ENCODE assay signal across 8 mouse cellular contexts in genomic region chr7:118116787-118117538, GRCm38 (mm10). TPM values are rescaled to one million over a fixed set of nuclear protein-coding genes. Genes with fewer than 3 reads are reported as not detected.
DNase-seq lines count a peak whose midpoint lies in the region; ATAC-seq and TF ChIP-seq lines count a peak whose summit lies in the region.

No protein-coding gene starts in this region.

- no peaks in the 10 kb centered on the region for H3K27me3 ChIP-seq in heart, embryonic 13.5 days (replicated peaks)
- H3K27me3 ChIP-seq in MEL (ENCODE audit: control insufficient read depth in 1 of 2, insufficient read depth in 2 of 2, low read length in 2 of 2), result no peaks in the 10 kb centered on the region
- no peaks in the 10 kb centered on the region for H3K27me3 ChIP-seq in hindbrain, embryonic 14.5 days (ENCODE audit: control insufficient read depth, insufficient read depth, low read length)
- H3K27me3 ChIP-seq in midbrain, embryonic 13.5 days, result no peaks in the 10 kb centered on the region

- peak overlapping the region; percentile 85 for H3K9ac ChIP-seq in heart, embryonic 13.5 days
- no peak overlapping the region for H3K9ac ChIP-seq in MEL (ENCODE audit: control insufficient read depth, low read depth, low read length, poor library complexity, severe bottlenecking)
- H3K9ac ChIP-seq in hindbrain, embryonic 14.5 days, result peak overlapping the region; percentile 59; the same call in 1 of the 2 replicates
- H3K9ac ChIP-seq in midbrain, embryonic 13.5 days (replicated peaks), result peak overlapping the region; percentile 63; the same call in 1 of the 2 replicates

- no peak for ATAC-seq in heart, embryonic 13.5 days (ENCODE audit: extremely low read depth, insufficient number of reproducible peaks, low FRiP score, low TSS enrichment)
- ATAC-seq in hindbrain, embryonic 14.5 days (ENCODE audit: low FRiP score), result no peak
- ATAC-seq in midbrain, embryonic 13.5 days, result no peak
- ATAC-seq in inflammation-experienced regulatory T-cells, adult 6 months, result no peak

- no peak for TF ChIP-seq POLR2A in MEL (IDR thresholded peaks at IDR 0.05; ENCODE audit: control insufficient read depth in 1 of 2, insufficient read depth in 1 of 2, low read depth in 1 of 2, low read length in 2 of 2, poor library complexity in 1 of 2)

- H3K79me2 ChIP-seq in MEL (ENCODE audit: control insufficient read depth, insufficient read depth, low read length, poor library complexity), result peaks cover 43% of the 10 kb centered on the region

- peak overlapping the region; percentile 5 for H3K27ac ChIP-seq in heart, embryonic 13.5 days (replicated peaks)
- peak overlapping the region; percentile 88 for H3K27ac ChIP-seq in MEL (ENCODE audit: control insufficient read depth, low read depth, low read length)
- H3K27ac ChIP-seq in hindbrain, embryonic 14.5 days, result peak overlapping the region; percentile 89; the same call in 1 of the 2 replicates
- H3K27ac ChIP-seq in midbrain, embryonic 13.5 days, result peak overlapping the region; percentile 51; the same call in 1 of the 2 replicates

- H3K4me2 ChIP-seq in heart, embryonic 13.5 days, result peak overlapping the region; percentile 98
- H3K4me2 ChIP-seq in hindbrain, embryonic 14.5 days (replicated peaks), result peak overlapping the region; percentile 97
- peak overlapping the region; percentile 63 for H3K4me2 ChIP-seq in midbrain, embryonic 13.5 days (replicated peaks)

- TF ChIP-seq CTCF in MEL (IDR thresholded peaks at IDR 0.05 in 2 of 3, conservative IDR thresholded peaks at IDR 0.05 in 1 of 3; ENCODE audit: control insufficient read depth in 1 of 3, insufficient read depth in 1 of 3, low read depth in 2 of 3, low read length in 3 of 3, poor library complexity in 1 of 3, severe bottlenecking in 1 of 3), result no peak

- no peak for TF ChIP-seq RAD21 in MEL (IDR thresholded peaks at IDR 0.05; ENCODE audit: low read depth, low read length)

- H3K9me3 ChIP-seq in heart, embryonic 13.5 days, result no peaks in the 10 kb centered on the region
- H3K9me3 ChIP-seq in MEL (replicated peaks; ENCODE audit: insufficient read depth, low read length), result no peaks in the 10 kb centered on the region
- H3K9me3 ChIP-seq in hindbrain, embryonic 14.5 days (ENCODE audit: control insufficient read depth, low read length), result no peaks in the 10 kb centered on the region
- no peaks in the 10 kb centered on the region for H3K9me3 ChIP-seq in midbrain, embryonic 13.5 days

- 12% methylated on average over 8 of the region's 8 CpGs for WGBS in heart, embryonic 13.5 days
- 18% methylated on average over 8 of the region's 8 CpGs for WGBS in hindbrain, embryonic 14.5 days
- WGBS in midbrain, embryonic 13.5 days, result 22% methylated on average over 8 of the region's 8 CpGs

- peak overlapping the region; percentile 86 for H3K4me3 ChIP-seq in heart, embryonic 13.5 days
- no peak overlapping the region for H3K4me3 ChIP-seq in MEL (ENCODE audit: control insufficient read depth in 1 of 2, insufficient read depth in 1 of 2, low read depth in 2 of 2, low read length in 2 of 2)
- peak overlapping the region; percentile 89 for H3K4me3 ChIP-seq in hindbrain, embryonic 14.5 days (replicated peaks; ENCODE audit: low read length)
- peak overlapping the region; percentile 98 for H3K4me3 ChIP-seq in midbrain, embryonic 13.5 days (replicated peaks)

- no peak for DNase-seq in heart, adult 18-20 months
- DNase-seq in MEL (ENCODE audit: low read depth, low spot score), result peak; percentile 93
- DNase-seq in hindbrain, embryonic 14.5 days (ENCODE audit: low spot score), result no peak
- DNase-seq in adrenal gland, postnatal 36 days, result no peak
- no peak for DNase-seq in layer of hippocampus, adult 9-10 months (ENCODE audit: low spot score)

- peaks cover 72% of the 10 kb centered on the region for H3K36me3 ChIP-seq in heart, embryonic 13.5 days
- peaks cover 24 to 49% of the 10 kb centered on the region in 2 experiments for H3K36me3 ChIP-seq in MEL (ENCODE audit: control insufficient read depth in 1 of 2, insufficient read depth in 2 of 2, low read length in 2 of 2)
- H3K36me3 ChIP-seq in hindbrain, embryonic 14.5 days (replicated peaks; ENCODE audit: control insufficient read depth, insufficient read depth), result peaks cover 69% of the 10 kb centered on the region
- H3K36me3 ChIP-seq in midbrain, embryonic 13.5 days, result peaks cover 62% of the 10 kb centered on the region

- TF ChIP-seq EP300 in MEL (IDR thresholded peaks at IDR 0.05; ENCODE audit: low read depth in 1 of 2, low read length in 2 of 2), result no peak

- H3K4me1 ChIP-seq in heart, embryonic 13.5 days, result peaks cover 33% of the 10 kb centered on the region
- peaks cover 15 to 22% of the 10 kb centered on the region in 2 experiments for H3K4me1 ChIP-seq in MEL (ENCODE audit: control insufficient read depth in 1 of 2, insufficient read depth in 2 of 2, low read length in 2 of 2)
- peaks cover 24% of the 10 kb centered on the region for H3K4me1 ChIP-seq in hindbrain, embryonic 14.5 days (replicated peaks; ENCODE audit: control insufficient read depth, insufficient read depth, low read length)
- peaks cover 40% of the 10 kb centered on the region for H3K4me1 ChIP-seq in midbrain, embryonic 13.5 days (replicated peaks)

TF ChIP-seq in MEL, 35 proteins besides CTCF, POLR2A, EP300 and RAD21:
- TF ChIP-seq SMC3 (IDR thresholded peaks at IDR 0.05; ENCODE audit: low read depth, low read length) (no peak), E2F4 (IDR thresholded peaks at IDR 0.05; ENCODE audit: borderline replicate concordance, low read depth, low read length) (no peak), MAZ (IDR thresholded peaks at IDR 0.05; ENCODE audit: low read depth, low read length) (no peak), KAT2A (conservative IDR thresholded peaks at IDR 0.05; ENCODE audit: low read depth, low read length) (no peak), POLR2AphosphoS2 (IDR thresholded peaks at IDR 0.05; ENCODE audit: low read length) (no peak), HCFC1 (IDR thresholded peaks at IDR 0.05; ENCODE audit: low read depth, low read length) (no peak), TBP (IDR thresholded peaks at IDR 0.05; ENCODE audit: low read depth, low read length) (0 out of 2 replicates have a peak, but pooled peaks have one; percentile 13)

RNA-seq across cellular contexts. Expression of gene Rps15a, which starts 1.0 kb away (rescaled TPM):
- 480 and 508 TPM in 2 replicates for polyA plus RNA-seq in heart, embryonic 13.5 days (2015; fragmentation: Nextera tagmentation; extraction: Ambion mirVana)
- total RNA-seq in heart, adult 18-20 months (2021), result 100 to 1,000 TPM; 557 to 604 TPM
- 2,275 and 2,420 TPM in 2 replicates for total RNA-seq in MEL (2012; rRNA removed)
- polyA plus RNA-seq in MEL (2012; ENCODE audit: insufficient read depth in 1 of 2, insufficient read length in 2 of 2, low read depth in 1 of 2, low replicate concordance in 2 of 2, missing spikeins in 1 of 2), result 100 to 1,000 TPM in 1 of 2 experiments, not detected in 1; 589 TPM
- polyA plus RNA-seq in hindbrain, embryonic 14.5 days (2014; fragmentation: Nextera tagmentation; extraction: Ambion mirVana), result 379 and 486 TPM in 2 replicates
- 555 and 560 TPM in 2 replicates for polyA plus RNA-seq in midbrain, embryonic 13.5 days (2015; fragmentation: Nextera tagmentation; extraction: Ambion mirVana)
- 100 to 1,000 TPM; 826 to 831 TPM for total RNA-seq in adrenal gland, postnatal 36 days (2021)
- 1,000 to 10,000 TPM; 1,617 to 2,517 (median 1,732) TPM for polyA plus RNA-seq in inflammation-experienced regulatory T-cells, adult 6 months (2017; shearing (Covaris generic))

RNA-seq across cellular contexts. Expression of gene Arl6ip1, which starts 12.5 kb away (rescaled TPM):
- polyA plus RNA-seq in heart, embryonic 13.5 days (2015; fragmentation: Nextera tagmentation; extraction: Ambion mirVana), result 319 and 368 TPM in 2 replicates
- 10 to 100 TPM; 33.9 to 34.3 TPM for total RNA-seq in heart, adult 18-20 months (2021)
- total RNA-seq in MEL (2012; rRNA removed), result 199 and 201 TPM in 2 replicates
- 100 to 1,000 TPM in 1 of 2 experiments, 10 to 100 TPM in 1; 89.7 to 188 TPM for polyA plus RNA-seq in MEL (2012; ENCODE audit: insufficient read depth in 1 of 2, insufficient read length in 2 of 2, low read depth in 1 of 2, low replicate concordance in 2 of 2, missing spikeins in 1 of 2)
- 403 and 404 TPM in 2 replicates for polyA plus RNA-seq in hindbrain, embryonic 14.5 days (2014; fragmentation: Nextera tagmentation; extraction: Ambion mirVana)
- polyA plus RNA-seq in midbrain, embryonic 13.5 days (2015; fragmentation: Nextera tagmentation; extraction: Ambion mirVana), result 509 and 609 TPM in 2 replicates
- 100 to 1,000 TPM; 179 to 182 TPM for total RNA-seq in adrenal gland, postnatal 36 days (2021)
- polyA plus RNA-seq in inflammation-experienced regulatory T-cells, adult 6 months (2017; shearing (Covaris generic)), result 100 to 1,000 TPM; 345 to 818 (median 446) TPM

Comparison
In these comparisons a context has a peak if more than half of its experiments do, and no peak if none do; other contexts are left out.
1. H3K27ac ChIP-seq: peak in every context shown above with its lines; median percentile 89 in hindbrain, embryonic 14.5 days; 88 in MEL; 51 in midbrain, embryonic 13.5 days; 5 in heart, embryonic 13.5 days.
2. H3K4me3 ChIP-seq: peak in heart, embryonic 13.5 days (single experiment), hindbrain, embryonic 14.5 days (single experiment) and midbrain, embryonic 13.5 days (single experiment); none in MEL (0 of 2).
3. Peak in every context shown above with its lines, with median percentiles within 50 percentile points of each other: H3K4me2 ChIP-seq.